In genomic region chr9:72716200-72716599, GRCm38 (mm10) we compare ENCODE assay signal across 22 mouse cellular contexts. TPM values are rescaled to one million over a fixed set of nuclear protein-coding genes. Genes with fewer than 3 reads are reported as not detected.
DNase-seq lines count a peak whose midpoint lies in the region; ATAC-seq and TF ChIP-seq lines count a peak whose summit lies in the region.
"Had no signal": no experiment of that assay in that cellular context is flagged by ENCODE, and none has a peak within 500 bp of the region (broad histone marks: within the 10 kb centered on the region; RNA-seq: fewer than 3 reads in every experiment).

No protein-coding gene starts in this region.

- 86% methylated on average over 7 of the region's 7 CpGs for WGBS in kidney, postnatal 0 days
- WGBS in liver, adult 2 months = 96% methylated on average over 7 of the region's 7 CpGs

- H3K9me3 ChIP-seq in kidney, postnatal 0 days (replicated peaks; ENCODE audit: low read length) = no peaks in the 10 kb centered on the region
- H3K9me3 ChIP-seq: embryonic facial prominence, embryonic 13.5 days; embryonic facial prominence, embryonic 15.5 days; forebrain, embryonic 10.5 days; forebrain, embryonic 13.5 days; forebrain, embryonic 15.5 days had no signal

- H3K9ac ChIP-seq in kidney, postnatal 0 days (ENCODE audit: low read depth, low read length) = no peak overlapping the region
- no peak overlapping the region for H3K9ac ChIP-seq in liver, adult 2 months (ENCODE audit: low read depth, low read length)
- H3K9ac ChIP-seq: embryonic facial prominence, embryonic 13.5 days; embryonic facial prominence, embryonic 15.5 days; forebrain, embryonic 13.5 days; forebrain, embryonic 15.5 days had no signal

- TF ChIP-seq CTCF in gastrocnemius, adult 2 months (IDR thresholded peaks at IDR 0.05) = no peak
- no peak for TF ChIP-seq CTCF in kidney, postnatal 0 days (IDR thresholded peaks at IDR 0.05; ENCODE audit: low read depth)
- no peak for TF ChIP-seq CTCF in liver, adult 2 months (IDR thresholded peaks at IDR 0.05; ENCODE audit: low read depth, low read length)

- no peak overlapping the region for H3K4me2 ChIP-seq in kidney, postnatal 0 days (ENCODE audit: low read length)
- H3K4me2 ChIP-seq: embryonic facial prominence, embryonic 13.5 days; embryonic facial prominence, embryonic 15.5 days; forebrain, embryonic 13.5 days; forebrain, embryonic 15.5 days had no signal

- no peak for TF ChIP-seq POLR2A in liver, adult 2 months (IDR thresholded peaks at IDR 0.05; ENCODE audit: extremely low read depth, insufficient read depth, low read length)

- no peak for ATAC-seq in kidney, postnatal 0 days (replicated peaks; ENCODE audit: low FRiP score, low read depth)
- ATAC-seq: forebrain, embryonic 13.5 days; forebrain, embryonic 15.5 days had no signal

- peak overlapping the region; percentile 42 for H3K4me3 ChIP-seq in gastrocnemius, adult 2 months
- H3K4me3 ChIP-seq in kidney, postnatal 0 days (replicated peaks; ENCODE audit: low read depth, low read length) = no peak overlapping the region
- H3K4me3 ChIP-seq in liver, adult 2 months (ENCODE audit: insufficient read depth, low read depth, low read length) = no peak overlapping the region
- H3K4me3 ChIP-seq: embryonic facial prominence, embryonic 13.5 days; embryonic facial prominence, embryonic 15.5 days; erythroblast, embryonic 14.5 days; forebrain, embryonic 10.5 days; forebrain, embryonic 13.5 days; forebrain, embryonic 15.5 days had no signal

- no peaks in the 10 kb centered on the region for H3K4me1 ChIP-seq in kidney, postnatal 0 days (replicated peaks; ENCODE audit: insufficient read depth, low read length)
- peaks cover 8% of the 10 kb centered on the region; the same call in 1 of the 2 replicates for H3K4me1 ChIP-seq in liver, adult 2 months (ENCODE audit: control insufficient read depth, insufficient read depth, low read length)
- H3K4me1 ChIP-seq: embryonic facial prominence, embryonic 13.5 days; forebrain, embryonic 10.5 days; forebrain, embryonic 13.5 days; forebrain, embryonic 15.5 days had no signal

- peaks cover 3% of the 10 kb centered on the region; the same call in 1 of the 2 replicates for H3K79me2 ChIP-seq in liver, adult 2 months (ENCODE audit: control insufficient read depth, insufficient read depth, low read length)

- DNase-seq in gastrocnemius, adult 2 months = peak; percentile 51
- no peak for DNase-seq in gastrocnemius, postnatal 10 days
- DNase-seq in kidney, postnatal 0 days (ENCODE audit: low spot score) = no peak
- DNase-seq in kidney, postnatal 36 days = no peak
- no peak for DNase-seq in liver, adult 2 months (ENCODE audit: extremely low read depth, low read depth, low spot score)
- DNase-seq in liver = no peak
- DNase-seq in yolk sac, embryonic 10.5 days (ENCODE audit: low spot score) = no peak
- DNase-seq: adrenal gland, adult 2 months; adrenal gland, postnatal 10 days; adrenal gland, postnatal 25 days; cerebellum, adult 11 months; cerebellum, adult 8-10 months; cerebellum, adult 9-11 months; cerebellum, postnatal 14 days; cerebellum, postnatal 36 days; embryo, embryonic 11 days had no signal

- intact Hi-C loops in gastrocnemius, adult 2 months (cut with DNase I) = no loop called here

- H3K27ac ChIP-seq in gastrocnemius, adult 2 months = peak overlapping the region; percentile 91
- H3K27ac ChIP-seq in kidney, postnatal 0 days = 0 out of 2 replicates have a peak overlapping the region, but pooled peaks have one; percentile 8
- H3K27ac ChIP-seq in liver, adult 2 months (replicated peaks; ENCODE audit: insufficient read depth, low read depth, low read length) = 0 out of 2 replicates have a peak overlapping the region, but pooled peaks have one; percentile 2
- H3K27ac ChIP-seq: embryonic facial prominence, embryonic 13.5 days; embryonic facial prominence, embryonic 15.5 days; forebrain, embryonic 10.5 days; forebrain, embryonic 13.5 days; forebrain, embryonic 15.5 days had no signal

- peaks cover 74% of the 10 kb centered on the region for H3K36me3 ChIP-seq in kidney, postnatal 0 days (ENCODE audit: insufficient read depth, low read length)
- peaks cover 48% of the 10 kb centered on the region for H3K36me3 ChIP-seq in liver, adult 2 months (ENCODE audit: control insufficient read depth, insufficient read depth, low read length)

- H3K27me3 ChIP-seq in kidney, postnatal 0 days (ENCODE audit: insufficient read depth, low read length) = no peaks in the 10 kb centered on the region
- H3K27me3 ChIP-seq in liver, adult 2 months (ENCODE audit: control insufficient read depth, insufficient read depth, low read length) = no peaks in the 10 kb centered on the region
- H3K27me3 ChIP-seq: embryonic facial prominence, embryonic 13.5 days; embryonic facial prominence, embryonic 15.5 days; forebrain, embryonic 13.5 days; forebrain, embryonic 15.5 days had no signal

RNA-seq across cellular contexts. Expression of gene Nedd4, which starts 54.1 kb away (rescaled TPM):
- total RNA-seq in gastrocnemius, adult 2 months (2021) = 100 to 1,000 TPM; 273 to 325 TPM
- 100 to 1,000 TPM; 563 to 619 TPM for total RNA-seq in gastrocnemius, postnatal 10 days (2021)
- 377 and 437 TPM in 2 replicates for polyA plus RNA-seq in kidney, postnatal 0 days (2015; fragmentation: Nextera tagmentation; extraction: Ambion mirVana)
- total RNA-seq in liver, adult 2 months (2014; rRNA removed) = 123 and 142 TPM in 2 replicates
- 45.6 and 51.7 TPM in 2 replicates for polyA plus RNA-seq in liver, adult 2 months (2012; rRNA removed)

Comparison
In these comparisons a context has a peak if more than half of its experiments do, and no peak if none do; other contexts are left out.
1. H3K27ac ChIP-seq: peak in every context shown above with its lines; median percentile 91 in gastrocnemius, adult 2 months; 8 in kidney, postnatal 0 days; 2 in liver, adult 2 months.